Mouse (Mus musculus) liver, embryonic 11.5 days (tissue): ENCODE results near the gene Catsperz. TPM values are rescaled to one million over a fixed set of nuclear protein-coding genes. Genes with fewer than 3 reads are reported as not detected.

Experiments
- ATAC-seq: fragments of 200-750 bp; cut with Nextera tagmentation; replicated peaks from 2 replicates; pipeline ENCODE4 v1.8.0; 2017; ENCODE audit warnings: moderate number of reproducible peaks, mild to moderate bottlenecking, moderate TSS enrichment, moderate library complexity; ENCODE audit not compliant: low FRiP score
- DNase-seq: peaks from one replicate; pipeline ENCODE4 v3.0.0-alpha.2; 2017; ENCODE audit warnings: low spot score
- H3K27ac ChIP-seq: fragments of 300-500 bp; sonication (generic); 2 replicates; pipeline ENCODE4 v1.5.1; 2014; ENCODE audit warnings: mild to moderate bottlenecking, low read depth, low read length, control low read depth
- H3K27me3 ChIP-seq: fragments of 300-500 bp; sonication (generic); replicated peaks from 2 replicates; pipeline ENCODE4 v1.6.1; 2014; ENCODE audit warnings: low read length, mixed read lengths; ENCODE audit not compliant: control insufficient read depth, insufficient read depth
- H3K36me3 ChIP-seq: fragments of 300-500 bp; sonication (generic); 2 replicates; pipeline ENCODE4 v1.6.1; 2014; ENCODE audit warnings: mild to moderate bottlenecking, low read length, moderate library complexity, mixed read lengths; ENCODE audit not compliant: control insufficient read depth, insufficient read depth
- H3K4me1 ChIP-seq: fragments of 300-500 bp; sonication (generic); replicated peaks from 2 replicates; pipeline ENCODE4 v1.6.1; 2014; ENCODE audit warnings: low read length, mixed read lengths; ENCODE audit not compliant: control insufficient read depth, insufficient read depth
- H3K4me2 ChIP-seq: fragments of 300-500 bp; sonication (generic); 2 replicates; pipeline ENCODE4 v1.6.1; 2014; ENCODE audit warnings: mild to moderate bottlenecking, control low read depth, moderate library complexity
- H3K4me3 ChIP-seq: fragments of 300-500 bp; sonication (generic); 2 replicates; pipeline ENCODE4 v1.5.1; 2014; ENCODE audit warnings: low read depth, low read length, control low read depth
- H3K9ac ChIP-seq: fragments of 300-500 bp; sonication (generic); 2 replicates; pipeline ENCODE4 v1.6.1; 2014; ENCODE audit warnings: low read depth, low read length, control low read depth
- H3K9me3 ChIP-seq: fragments of 300-500 bp; sonication (generic); 2 replicates; pipeline ENCODE4 v1.6.1; 2016; ENCODE audit warnings: low read length, inconsistent platforms, mixed read lengths; ENCODE audit not compliant: control insufficient read depth
- WGBS: fragments of 180-500 bp; shearing (Covaris S2); extraction: QIAGEN DNeasy Blood & Tissue Kit; methylation state at CpG from one replicate; pipeline ENCODE4 v1.1.7; 2014; 5-methylcytosine and 5-hydroxymethylcytosine counted together
- polyA plus RNA-seq: library from polyadenylated mRNA; unstranded; fragments of >200 nt; fragmentation: Nextera tagmentation; extraction: Ambion mirVana; gene quantifications from 2 replicates; pipeline ENCODE4 v1.2.1, GENCODE M21; 2014

Catsperz gene
- polyA plus RNA-seq, 1 experiment from 2014 or later: 0.49 TPM

GRCm38 (mm10) chr19:6909021-6909420 is 16.2 kb downstream of the Catsperz start:
- ATAC-seq (no peak), DNase-seq (no peak)
- Histone ChIP-seq H3K4me1 (peaks cover 21% of the 10 kb centered on the region), H3K4me2 (peak overlapping the region; percentile 89), H3K36me3 (peaks cover 43% of the 10 kb centered on the region), H3K9ac (peak overlapping the region; percentile 84), H3K9me3 (no peaks in the 10 kb centered on the region), H3K4me3 (peak overlapping the region; percentile 77), H3K27ac (peak overlapping the region; percentile 99), H3K27me3 (no peaks in the 10 kb centered on the region)
- WGBS: 7% methylated on average over 11 of the region's 11 CpGs

- H3K4me1 ChIP-seq: peaks cover 21% of the 10 kb centered on the region
- WGBS: 79% methylated on average over 7 of the region's 7 CpGs
- peak overlapping the region; percentile 89 for H3K4me2 ChIP-seq
- H3K27ac ChIP-seq: no peak overlapping the region
- H3K4me3 ChIP-seq: peak overlapping the region; percentile 77
- peaks cover 33% of the 10 kb centered on the region for H3K36me3 ChIP-seq
- no peak for DNase-seq
- no peaks in the 10 kb centered on the region for H3K9me3 ChIP-seq
- H3K9ac ChIP-seq: peak overlapping the region; percentile 84; the same call in 1 of the 2 replicates
- ATAC-seq: no peak
- no peaks in the 10 kb centered on the region for H3K27me3 ChIP-seq
Observed at GRCm38 (mm10) chr19:6907811-6908540, 17.2 kb downstream of the Catsperz start.

GRCm38 (mm10) chr19:6907094-6907493 is 18.1 kb downstream of the Catsperz start:
- no peak overlapping the region for H3K9ac ChIP-seq

GRCm38 (mm10) chr19:6906199-6906598 is 19.0 kb downstream of the Catsperz start:
- H3K9ac ChIP-seq: no peak overlapping the region
- H3K9me3 ChIP-seq: no peaks in the 10 kb centered on the region
- H3K4me1 ChIP-seq: peaks cover 18% of the 10 kb centered on the region
- DNase-seq: no peak
- no peak overlapping the region for H3K27ac ChIP-seq
- H3K27me3 ChIP-seq: no peaks in the 10 kb centered on the region
- H3K4me2 ChIP-seq: no peak overlapping the region
- ATAC-seq: no peak
- H3K4me3 ChIP-seq: no peak overlapping the region
- 78% methylated on average over 3 of the region's 3 CpGs for WGBS
- H3K36me3 ChIP-seq: peaks cover 17% of the 10 kb centered on the region

More at GRCm38 (mm10) chr19:6907094-6907493, 18.1 kb downstream of the Catsperz start:
- Histone ChIP-seq H3K4me3 (no peak overlapping the region), H3K27ac (no peak overlapping the region), H3K4me2 (no peak overlapping the region; the same call in 1 of the 2 replicates), H3K9me3 (no peaks in the 10 kb centered on the region), H3K4me1 (peaks cover 21% of the 10 kb centered on the region), H3K36me3 (peaks cover 24% of the 10 kb centered on the region), H3K27me3 (no peaks in the 10 kb centered on the region)
- 91% methylated on average over 8 of the region's 8 CpGs for WGBS
- no peak for DNase-seq
- ATAC-seq: no peak

GRCm38 (mm10) chr19:6905498-6906159 is 19.6 kb downstream of the Catsperz start:
- Histone ChIP-seq H3K4me3 (no peak overlapping the region), H3K27ac (no peak overlapping the region), H3K27me3 (no peaks in the 10 kb centered on the region), H3K9me3 (no peaks in the 10 kb centered on the region), H3K4me2 (no peak overlapping the region), H3K4me1 (peaks cover 14% of the 10 kb centered on the region), H3K9ac (no peak overlapping the region), H3K36me3 (peaks cover 17% of the 10 kb centered on the region)
- ATAC-seq (no peak), DNase-seq (no peak)
- WGBS: 95% methylated on average over 11 of the region's 11 CpGs

- DNase-seq (no peak), ATAC-seq (no peak)
- Histone ChIP-seq H3K27ac (no peak overlapping the region), H3K9ac (no peak overlapping the region), H3K27me3 (no peaks in the 10 kb centered on the region), H3K36me3 (peaks cover 17% of the 10 kb centered on the region), H3K4me1 (peaks cover 14% of the 10 kb centered on the region), H3K9me3 (no peaks in the 10 kb centered on the region), H3K4me2 (no peak overlapping the region), H3K4me3 (no peak overlapping the region)
- WGBS: 77% methylated on average over 2 of the region's 2 CpGs
Observed at GRCm38 (mm10) chr19:6904846-6905245, 20.3 kb downstream of the Catsperz start.

- no peak for DNase-seq
- ATAC-seq: no peak
- Histone ChIP-seq H3K9ac (no peak overlapping the region), H3K27me3 (no peaks in the 10 kb centered on the region), H3K9me3 (no peaks in the 10 kb centered on the region), H3K27ac (no peak overlapping the region), H3K4me2 (no peak overlapping the region), H3K4me1 (peaks cover 5% of the 10 kb centered on the region), H3K36me3 (peaks cover 15% of the 10 kb centered on the region), H3K4me3 (no peak overlapping the region)
- 98% methylated on average over 1 of the region's 1 CpGs for WGBS
Observed at GRCm38 (mm10) chr19:6903031-6903430, 22.1 kb downstream of the Catsperz start.

- Histone ChIP-seq H3K4me2 (no peak overlapping the region), H3K9ac (no peak overlapping the region), H3K4me1 (no peaks in the 10 kb centered on the region), H3K9me3 (no peaks in the 10 kb centered on the region), H3K4me3 (no peak overlapping the region), H3K36me3 (peaks cover 2% of the 10 kb centered on the region; the same call in 1 of the 2 replicates), H3K27me3 (no peaks in the 10 kb centered on the region), H3K27ac (no peak overlapping the region)
- ATAC-seq (no peak), DNase-seq (no peak)
- 78% methylated on average over 4 of the region's 4 CpGs for WGBS
Observed at GRCm38 (mm10) chr19:6899641-6900040, 25.5 kb downstream of the Catsperz start.
